Mouse (Mus musculus) thymus, adult 2 months (tissue): ENCODE measurements around the gene Cela1.

Source experiments
- CTCF ChIP-seq: fragments of 200-500 bp; IDR thresholded peaks from 2 replicates; pipeline ENCODE4 v1.5.1; 2012; ENCODE audit warnings: mild to moderate bottlenecking, control low read depth, low read length, moderate library complexity, borderline replicate concordance; ENCODE audit not compliant: control insufficient read depth, poor library complexity, insufficient read depth; ENCODE audit errors: extremely low read depth
- POLR2A ChIP-seq: fragments of 200-500 bp; IDR thresholded peaks from 2 replicates; pipeline ENCODE4 v1.6.1; 2012; ENCODE audit warnings: mild to moderate bottlenecking, low read length, control low read depth, moderate library complexity; ENCODE audit not compliant: control insufficient read depth, poor library complexity, insufficient read depth; ENCODE audit errors: extremely low read depth

- TF ChIP-seq CTCF (no peak), POLR2A (no peak)
Measured at GRCm38 (mm10) chr15:100698078-100698477, 10.4 kb upstream of the Cela1 start.
